Mouse (Mus musculus): ENCODE data around the gene Phf7.
A peak's percentile ranks its signal among the peaks of the same experiment; 100 is the strongest.

Gene Phf7

DNA sequence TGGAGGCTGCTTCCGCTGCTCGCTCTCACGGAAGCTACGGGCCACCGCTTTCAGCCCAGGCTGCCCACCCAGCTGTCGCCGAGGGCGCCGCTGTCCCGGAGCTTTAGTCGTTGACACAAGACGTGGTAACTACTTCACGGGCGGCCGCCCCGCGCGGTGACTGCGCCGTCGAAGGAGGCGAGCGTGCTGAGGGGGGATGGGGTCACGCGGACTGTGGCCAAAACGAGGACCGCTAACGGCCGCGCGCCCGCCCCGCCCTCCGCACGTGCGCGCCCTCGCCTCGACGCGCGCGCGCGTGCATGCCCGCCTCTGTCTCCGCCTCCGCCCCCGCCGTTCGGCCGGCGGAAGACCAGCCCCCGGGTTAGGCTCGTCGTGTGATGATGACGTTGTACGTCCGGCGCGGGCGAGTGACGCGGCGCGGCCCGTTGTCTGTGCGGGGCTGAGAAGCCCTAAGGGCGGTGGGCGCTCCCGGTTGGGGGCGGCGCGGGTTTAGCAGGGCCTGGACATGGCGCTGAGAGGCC, at the start of gene Phf7, which contains the start of gene Bap1:
TSS of gene Phf7 (minus strand) at position 234 of the 521 bp plus-strand sequence.
TSS of gene Bap1 (plus strand) at position 367 of the 521 bp plus-strand sequence.
- DNase-seq: peak; percentile 95

DNA sequence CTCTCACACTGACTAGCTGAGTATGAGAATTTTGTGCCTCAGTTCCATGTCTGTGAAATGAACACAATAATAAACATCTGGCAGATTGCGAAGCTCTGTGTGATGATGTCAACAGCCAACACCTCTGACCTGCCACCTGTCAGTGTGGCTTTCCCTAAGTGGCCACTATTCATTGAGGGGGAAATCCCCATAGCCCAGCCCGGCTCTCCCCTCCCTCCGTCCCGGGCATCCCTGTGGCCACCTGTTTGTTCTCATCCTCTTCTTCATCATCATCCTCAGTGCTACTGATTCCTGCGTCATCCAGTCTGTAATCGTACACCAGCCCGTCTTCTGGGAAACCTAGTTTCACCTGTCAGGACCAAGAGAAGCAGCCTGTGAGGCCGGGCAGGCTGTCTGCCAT, 34.6 kb upstream of the Phf7 start:
- no peak for DNase-seq

DNA sequence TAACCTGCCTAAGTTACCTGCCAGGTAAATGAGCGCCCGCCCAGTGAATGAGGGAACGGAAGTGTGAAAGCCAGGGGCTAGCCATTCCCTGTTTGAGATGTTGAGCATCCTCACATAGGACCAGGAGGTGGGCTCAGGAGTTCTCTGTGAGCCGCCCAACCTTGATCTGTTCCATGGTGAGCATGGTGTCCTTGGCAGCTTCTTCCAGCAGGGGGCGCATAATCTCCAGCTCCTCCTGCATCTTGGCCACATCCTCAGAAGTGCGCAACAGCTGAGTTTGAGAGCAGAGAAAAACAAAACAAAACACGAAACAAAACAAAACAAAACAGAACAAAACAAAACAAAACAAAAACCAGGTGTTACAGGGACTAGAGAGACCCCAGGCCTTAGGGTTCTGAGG, 21.0 kb upstream of the Phf7 start:
- peak; percentile 75 for DNase-seq

DNA sequence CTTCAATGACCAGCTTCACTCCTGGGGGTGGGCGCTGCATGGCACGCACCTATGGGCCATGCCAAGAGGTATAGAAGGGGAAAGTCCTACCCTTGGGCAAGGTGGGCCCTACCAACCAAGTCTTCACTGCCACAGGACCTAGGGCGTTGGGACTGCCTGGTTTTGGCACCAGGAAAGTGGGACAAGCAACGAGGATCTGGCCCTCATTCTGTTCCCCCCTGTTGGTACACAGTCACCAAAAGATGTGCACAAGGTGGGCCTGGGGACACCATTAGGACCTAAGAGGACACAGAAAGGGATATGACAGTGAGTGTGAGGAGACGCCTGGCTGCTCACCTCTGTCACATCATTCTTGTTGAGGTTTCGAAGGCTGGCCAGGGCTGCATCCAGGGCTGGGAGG, 20.0 kb upstream of the Phf7 start:
- no peak for DNase-seq

DNA sequence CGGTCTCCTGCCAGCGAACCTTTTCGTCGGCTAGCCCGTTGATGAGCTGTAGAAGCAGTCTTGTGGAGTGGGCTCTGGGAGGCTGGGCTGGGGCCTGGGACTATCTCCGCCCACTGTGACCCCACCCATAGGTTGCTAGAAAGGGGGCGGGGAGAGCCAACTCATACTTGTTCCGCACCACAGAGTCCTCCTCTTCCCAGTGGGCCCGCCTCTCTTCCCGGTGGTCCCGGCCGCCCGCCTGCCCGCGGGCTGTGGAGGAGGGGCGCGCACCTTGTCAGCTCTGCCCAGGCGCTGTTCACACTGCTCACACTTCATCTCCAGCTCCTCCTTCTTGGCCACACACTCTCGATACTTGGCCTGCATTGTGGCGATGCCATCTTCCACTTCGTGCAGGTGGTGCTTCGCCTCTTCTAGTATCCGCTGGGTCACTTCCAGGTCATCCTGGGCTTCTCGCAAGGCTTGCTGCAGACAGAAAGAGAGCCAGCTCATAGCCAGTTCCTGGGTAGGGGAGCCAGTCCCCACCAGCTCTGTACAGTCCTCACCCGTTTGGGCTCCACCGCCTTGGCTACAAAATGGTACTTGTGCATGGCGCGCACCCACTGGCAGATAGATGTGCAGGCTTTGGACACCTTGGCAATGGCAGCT, 18.5 kb upstream of the Phf7 start:
- DNase-seq: no peak

DNA sequence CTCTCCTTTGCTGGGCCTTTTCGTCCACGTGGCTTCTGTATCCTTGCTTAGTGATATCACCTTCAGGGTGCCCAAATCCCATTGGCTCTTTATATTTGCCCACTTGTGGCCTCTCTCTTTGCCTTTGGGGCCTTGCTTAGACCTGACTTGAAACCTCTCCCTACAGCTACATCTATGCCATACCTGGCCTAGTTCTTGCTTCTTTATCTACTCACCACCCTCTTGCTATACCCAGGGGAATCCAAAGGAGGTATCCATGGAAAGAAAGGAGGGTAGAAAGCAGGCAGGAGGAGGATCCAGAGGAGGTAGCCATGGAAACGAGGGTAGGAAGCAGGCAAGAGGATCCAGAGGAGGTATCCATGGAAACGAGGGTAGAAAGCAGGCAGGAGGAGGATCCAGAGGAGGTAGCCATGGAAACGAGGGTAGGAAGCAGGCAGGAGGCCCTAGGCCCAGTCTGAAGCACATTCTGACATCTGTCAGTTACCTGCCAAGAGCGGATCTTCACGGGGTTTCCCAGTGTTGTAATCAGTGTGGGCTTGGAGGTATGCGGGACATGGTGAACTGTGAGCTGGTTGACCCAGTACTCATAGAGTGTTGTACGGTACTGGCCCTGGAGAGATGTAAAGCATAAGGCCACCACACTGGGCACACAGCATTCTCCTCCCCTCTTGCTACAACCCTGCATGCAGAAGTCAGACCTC, 17.3 kb upstream of the Phf7 start:
- no peak for DNase-seq

DNA sequence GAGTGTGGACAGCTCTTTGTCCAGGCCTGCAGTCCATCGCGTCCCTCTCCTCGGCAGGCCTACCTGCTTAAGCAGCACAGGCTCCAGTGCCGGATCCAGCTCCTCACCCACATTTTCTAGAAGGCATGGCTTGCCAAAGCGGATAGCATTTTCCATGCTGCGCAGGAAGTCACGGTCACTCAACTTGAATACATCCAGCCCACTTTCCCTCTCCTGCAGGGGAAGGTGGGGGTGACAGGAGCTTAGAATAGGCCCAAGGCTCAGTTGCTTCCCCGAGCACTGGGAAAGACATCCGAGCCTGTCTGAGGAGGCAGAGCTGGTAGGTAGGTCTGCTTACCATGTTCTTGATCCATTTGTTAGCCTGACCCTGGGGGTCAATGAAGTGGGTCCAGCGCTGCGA, 16.5 kb upstream of the Phf7 start:
- no peak for DNase-seq

DNA sequence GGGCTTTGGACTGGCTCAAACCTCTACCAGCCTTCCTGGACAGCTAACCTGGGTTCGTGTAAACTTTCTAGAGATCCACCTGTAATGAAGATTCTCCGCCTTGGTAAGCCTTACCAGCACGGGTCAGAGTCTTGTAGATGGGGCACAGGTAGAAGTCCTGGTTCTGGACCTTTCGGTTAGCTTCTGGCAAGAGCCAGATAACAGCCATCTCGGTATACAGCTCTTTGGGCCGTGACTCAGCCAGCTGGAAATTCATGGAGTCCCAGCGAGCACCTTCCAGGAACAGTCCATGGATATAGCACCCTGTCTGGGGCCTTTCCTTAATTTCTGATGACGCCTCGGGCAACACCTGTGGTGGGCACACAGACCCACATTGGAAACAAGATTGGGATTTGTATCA, 9.8 kb upstream of the Phf7 start:
- DNase-seq: no peak

DNA sequence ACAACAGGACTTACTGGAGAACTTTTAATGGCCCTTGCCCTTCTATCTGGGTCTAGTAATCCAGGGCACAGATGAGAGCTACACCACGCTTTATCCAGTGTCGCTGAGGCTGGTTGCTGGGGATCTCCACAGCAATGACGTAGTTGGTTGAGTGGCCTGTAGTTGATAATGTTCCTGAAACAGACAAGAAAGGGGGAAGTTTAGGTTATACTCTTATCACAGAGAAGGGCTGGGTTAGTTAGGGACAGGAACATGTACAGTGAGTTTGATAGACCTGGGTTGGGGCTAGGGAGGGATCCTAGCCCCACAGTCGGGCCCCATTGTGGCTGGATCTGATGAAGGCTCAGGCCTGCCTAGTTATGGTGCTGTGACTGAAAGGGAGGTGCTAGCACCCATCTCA, 9.3 kb upstream of the Phf7 start:
- no peak for DNase-seq

DNA sequence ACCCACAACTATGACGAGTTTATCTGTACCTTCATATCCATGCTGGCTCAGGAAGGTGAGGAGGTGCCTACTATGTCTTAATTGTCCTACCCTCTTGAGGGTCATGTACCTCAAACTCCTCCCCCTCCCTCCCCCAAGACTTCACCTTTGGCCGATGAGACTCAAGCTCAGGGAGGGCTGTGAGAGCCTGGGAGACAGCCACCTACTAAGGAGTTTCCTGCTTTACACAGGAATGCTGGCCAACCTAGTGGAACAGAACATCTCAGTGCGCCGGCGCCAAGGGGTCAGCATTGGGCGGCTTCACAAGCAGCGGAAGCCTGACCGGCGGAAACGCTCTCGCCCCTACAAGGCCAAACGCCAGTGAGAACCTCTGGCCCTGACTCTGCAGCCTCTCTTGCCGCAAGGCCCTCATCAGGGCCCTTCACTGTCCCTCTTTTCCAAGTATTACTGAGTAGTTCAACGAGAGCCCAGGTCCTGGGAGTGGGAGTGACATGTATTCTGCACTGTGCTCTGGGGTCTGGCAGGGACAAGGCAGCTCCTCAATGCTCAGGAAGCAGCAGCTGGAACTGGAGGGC, 7.4 kb upstream of the Phf7 start:
- no peak for DNase-seq

DNA sequence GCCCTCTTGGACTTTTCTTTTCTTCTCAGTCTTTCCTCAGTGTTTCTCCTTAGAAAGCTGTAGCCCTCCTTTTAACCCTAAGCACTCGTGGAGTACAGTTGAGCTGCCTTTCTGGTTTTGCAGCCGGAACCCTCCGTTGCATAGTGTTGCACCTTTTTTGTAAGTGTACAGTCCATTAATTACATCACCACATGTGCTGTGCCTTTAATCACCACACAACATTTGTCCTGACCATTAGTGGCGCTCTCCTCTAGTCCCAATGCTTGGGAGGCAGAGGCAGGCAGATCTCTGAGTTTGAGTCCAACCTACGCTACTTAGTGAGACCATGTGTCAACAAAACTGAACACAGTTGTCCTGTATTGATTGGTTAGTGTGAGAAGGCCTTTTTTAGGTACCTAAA, 974 bp upstream of the Phf7 start:
- DNase-seq: no peak

DNA sequence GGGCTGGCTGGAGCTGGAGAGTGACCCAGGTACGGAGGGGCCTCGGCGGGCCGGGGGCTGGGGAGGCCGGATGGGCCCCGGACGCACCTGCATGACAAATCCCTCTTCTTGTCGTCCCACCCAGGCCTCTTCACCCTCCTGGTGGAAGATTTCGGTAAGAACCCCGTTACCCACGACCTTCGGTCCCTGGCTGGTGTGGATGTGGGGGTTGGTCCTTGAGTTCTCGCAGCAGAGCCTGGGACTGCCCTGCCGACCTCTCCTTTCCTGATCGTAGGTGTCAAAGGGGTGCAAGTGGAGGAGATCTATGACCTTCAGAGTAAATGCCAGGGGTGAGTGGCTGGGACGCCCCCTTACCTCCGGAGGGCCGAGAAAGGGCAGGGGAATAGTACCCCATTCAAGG, 509 bp upstream of the Phf7 start:
- DNase-seq: no peak

DNA sequence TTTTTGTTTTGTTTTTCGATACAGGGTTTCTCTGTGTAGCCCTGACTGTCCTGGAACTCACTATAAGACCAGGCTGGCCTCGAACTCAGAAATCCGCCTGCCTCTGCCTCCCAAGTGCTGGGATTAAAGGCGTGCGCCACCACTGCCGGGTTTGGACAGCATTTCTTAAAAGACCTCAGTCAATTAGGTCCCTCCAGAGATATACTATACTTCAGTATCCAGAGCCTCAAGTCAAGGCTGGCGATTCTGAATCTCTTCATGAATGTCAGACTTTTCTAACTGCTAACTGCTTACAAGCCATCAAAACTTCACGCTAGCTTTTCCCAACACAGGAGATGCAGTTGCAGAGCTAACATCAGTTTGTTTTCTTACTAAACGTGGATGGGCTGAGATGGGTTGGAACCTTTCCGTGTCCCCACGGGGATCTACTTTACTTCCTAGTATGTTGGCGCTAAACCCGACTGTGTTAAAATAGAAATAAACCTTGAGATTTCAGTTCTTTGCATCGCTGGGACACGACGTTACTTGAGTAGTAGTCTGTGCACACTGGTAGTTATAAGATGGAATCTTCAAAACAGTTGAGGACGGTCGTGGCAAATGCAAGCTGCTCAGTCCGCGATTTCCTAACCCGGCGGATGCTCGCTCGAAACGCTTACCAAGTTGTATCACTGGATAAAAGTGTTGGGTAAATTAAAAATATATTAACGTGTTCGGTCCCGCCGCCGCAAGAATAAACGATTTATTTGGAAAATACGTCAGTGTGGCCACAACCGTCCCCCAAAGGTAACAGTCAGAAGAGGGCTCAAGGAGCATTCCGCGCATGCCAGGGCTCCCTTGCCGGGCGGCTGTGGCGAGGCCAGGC, 664 bp downstream of the Phf7 start:
- no peak for DNase-seq

DNA sequence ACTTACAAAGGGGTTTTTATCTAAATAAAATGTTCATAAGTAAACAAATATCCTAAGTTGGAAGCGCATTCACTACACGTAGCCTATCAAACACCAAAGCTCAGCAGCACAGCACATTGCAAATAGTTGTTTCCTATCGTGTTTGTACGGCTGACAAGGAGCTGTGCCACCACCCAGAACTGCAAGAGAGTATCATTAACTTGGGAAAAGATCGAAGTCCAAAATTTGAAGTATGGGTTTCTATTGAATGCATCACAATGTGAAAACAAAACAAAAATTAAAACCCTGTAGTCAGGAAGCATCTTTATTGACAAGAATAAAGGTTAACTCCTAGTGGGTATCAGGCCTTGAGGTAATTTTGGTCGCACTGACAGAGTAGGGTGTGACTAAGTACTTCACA, 2.7 kb downstream of the Phf7 start:
- no peak for DNase-seq

DNA sequence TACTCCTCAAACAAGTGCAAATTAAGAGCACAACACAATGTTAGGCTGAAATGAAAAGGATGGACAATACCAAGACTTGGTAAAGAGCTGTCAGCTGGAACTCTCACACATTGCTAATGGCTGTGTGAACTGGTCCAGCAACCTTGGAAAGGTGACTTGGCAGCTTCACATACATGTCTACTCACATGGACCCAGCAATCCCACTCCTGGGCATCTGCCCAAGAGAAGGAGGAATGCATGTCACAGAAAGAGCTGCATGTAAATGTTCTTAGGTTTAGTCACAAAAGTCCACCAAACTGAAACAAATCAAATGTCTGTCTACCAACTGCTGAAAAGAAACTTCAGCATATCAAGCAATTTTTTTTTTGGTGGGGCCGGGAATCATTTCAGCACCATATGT, 5.2 kb downstream of the Phf7 start:
- DNase-seq: no peak

DNA sequence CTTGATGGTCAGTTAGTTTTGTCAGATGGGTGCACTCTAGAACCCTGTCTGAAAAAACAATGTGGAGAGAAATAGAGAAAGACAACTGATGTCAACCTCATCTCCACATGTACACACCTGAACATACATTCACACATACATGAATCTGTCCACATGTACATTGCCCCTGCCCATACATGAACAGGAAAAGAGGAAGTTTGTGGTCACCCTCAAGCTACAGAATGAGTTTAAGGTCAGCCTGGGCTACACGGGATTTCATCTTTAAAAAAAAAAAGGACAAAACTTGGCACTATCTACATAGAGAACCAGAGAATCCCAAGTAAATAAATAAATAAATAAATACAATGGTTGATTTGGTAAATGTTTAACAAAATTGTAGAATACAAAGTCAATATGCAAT, 6.3 kb downstream of the Phf7 start:
- no peak for DNase-seq

DNA sequence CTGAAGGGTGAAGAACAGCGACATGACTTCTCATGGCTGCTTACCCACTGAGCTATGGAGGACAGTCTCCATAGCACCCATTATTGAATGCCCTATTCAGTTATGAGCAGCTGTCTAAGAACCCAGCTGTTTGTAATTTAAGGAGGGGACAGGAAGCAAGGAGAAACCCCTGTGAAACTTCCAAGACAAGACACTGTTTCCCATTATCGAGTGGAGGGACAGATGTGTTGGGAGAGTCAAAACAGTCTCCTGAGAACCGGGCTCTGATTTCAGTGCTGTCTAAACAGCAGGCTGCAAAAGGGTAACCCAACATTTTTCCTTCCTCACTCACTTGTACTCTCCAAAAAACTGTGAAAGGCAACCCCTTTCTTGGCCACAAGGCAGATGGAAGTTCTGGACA, 10.6 kb downstream of the Phf7 start:
- no peak for DNase-seq

DNA sequence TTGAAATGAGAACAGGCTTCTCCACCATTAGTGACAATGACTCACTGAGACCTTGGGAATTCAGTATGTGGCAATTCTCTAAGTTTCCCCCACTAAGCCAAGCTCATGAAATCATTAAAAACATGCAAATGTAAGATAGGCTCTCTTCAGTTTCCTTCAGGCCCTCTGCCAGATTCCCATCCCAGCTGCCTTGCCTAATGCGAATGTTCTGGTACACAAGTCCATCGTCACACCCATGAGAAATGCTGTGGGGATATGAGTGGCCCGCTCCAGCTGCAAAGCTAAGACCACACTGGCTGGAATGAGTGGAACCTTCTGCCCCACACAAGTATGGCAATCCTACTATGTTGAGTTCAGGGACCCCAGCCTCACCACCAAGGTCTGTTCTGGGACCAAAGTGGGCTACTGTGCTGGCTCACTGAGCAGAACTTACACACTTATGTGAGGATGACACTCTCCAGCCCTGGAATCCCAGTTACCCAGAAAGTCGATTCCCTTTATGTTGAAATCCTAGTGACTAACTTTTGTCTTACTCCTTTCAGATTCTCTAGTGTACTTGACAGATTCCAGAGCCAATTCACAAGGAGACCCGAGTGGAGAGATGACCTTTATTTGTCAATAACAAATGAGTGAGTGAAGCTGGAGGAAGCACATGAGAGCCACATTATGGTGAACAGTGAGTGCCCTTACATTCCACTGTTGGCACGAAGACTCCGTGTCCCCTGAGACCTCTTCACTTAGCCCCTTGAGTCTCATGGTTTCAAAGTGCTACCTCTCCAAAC, 13.8 kb downstream of the Phf7 start:
- no peak for DNase-seq

DNA sequence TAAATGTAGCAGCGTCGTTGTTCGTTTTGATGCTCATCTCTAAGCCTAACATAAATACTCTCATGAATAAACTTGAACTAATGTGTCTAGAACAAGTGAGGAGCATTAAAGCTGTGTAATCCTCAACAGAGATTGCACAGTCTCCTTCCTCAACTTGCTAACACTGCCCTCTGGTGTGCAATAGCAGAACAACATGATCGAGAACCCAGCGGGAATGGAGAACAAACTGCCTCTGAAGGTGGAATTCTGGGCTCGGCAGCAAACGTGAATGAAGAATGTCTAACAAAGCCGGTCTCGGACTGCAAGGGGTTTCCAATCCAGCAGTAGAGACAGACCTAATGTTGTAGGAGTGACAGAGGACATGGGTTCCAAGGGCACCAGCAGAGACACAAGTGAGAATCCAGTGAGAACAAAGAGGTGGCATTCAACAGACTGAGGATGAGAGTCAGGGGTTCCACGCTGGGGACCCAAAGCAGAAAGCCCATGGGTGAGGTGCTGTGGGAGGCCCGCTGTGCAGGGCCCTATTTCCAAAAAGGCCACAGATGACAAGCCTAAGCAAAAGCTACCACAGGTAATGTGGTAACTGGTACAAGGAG, 17.0 kb downstream of the Phf7 start:
- peak; percentile 84 for DNase-seq

DNA sequence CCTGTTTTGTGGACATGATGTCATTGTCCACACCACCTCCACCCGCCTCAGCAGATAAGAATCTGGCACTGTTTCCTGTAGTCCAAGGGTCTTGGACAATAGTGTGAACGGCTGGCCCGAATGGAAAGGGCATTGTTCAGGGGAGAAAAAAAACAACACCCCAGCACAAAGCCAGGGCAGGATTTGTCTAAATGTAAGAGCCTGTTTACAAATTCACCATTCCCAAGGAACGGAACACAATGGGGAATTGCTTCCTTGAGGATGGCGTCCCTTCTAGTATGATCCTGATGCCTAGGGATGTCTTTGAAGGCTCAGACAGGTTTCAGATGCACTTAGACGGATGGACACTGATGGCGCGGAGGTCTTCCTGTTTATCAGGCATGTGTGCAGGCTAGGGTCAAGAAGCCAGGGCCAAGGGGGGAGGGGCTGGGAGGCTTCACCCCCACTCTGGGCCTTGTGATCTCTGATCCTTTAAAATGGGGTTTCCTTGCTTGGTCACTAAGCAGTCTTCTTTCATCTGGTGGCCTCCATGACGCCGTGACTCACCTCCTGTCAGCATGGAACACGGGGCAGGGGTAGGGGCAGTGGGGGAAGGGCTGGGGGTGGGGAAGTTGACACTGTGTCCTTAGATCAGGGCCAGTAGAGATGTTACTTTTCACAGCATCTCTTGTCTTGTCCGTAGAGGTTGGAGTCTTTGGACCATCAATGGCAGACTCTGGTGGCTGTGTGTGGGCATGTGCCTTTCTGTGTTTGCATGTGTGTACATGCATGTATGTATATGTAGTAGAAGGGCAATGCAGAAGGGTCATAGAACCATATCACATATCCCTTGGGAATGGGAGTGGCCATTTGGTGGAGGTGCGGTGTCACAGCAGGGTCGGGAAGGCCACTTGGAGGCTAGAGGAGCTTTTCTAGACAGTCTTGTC, 17.8 kb downstream of the Phf7 start:
- no peak for DNase-seq
